Mouse (Mus musculus) kidney, embryonic 14.5 days (tissue): ENCODE data around the gene Zfp553. TPM values are rescaled to one million over a fixed set of nuclear protein-coding genes. Genes with fewer than 3 reads are reported as not detected.
A peak's percentile ranks its signal among the peaks of the same experiment; 100 is the strongest.

Experiments
- ATAC-seq: fragments of 200-750 bp; cut with Nextera tagmentation; 2 replicates; pipeline ENCODE4 v1.8.0; 2017; ENCODE audit warnings: moderate number of reproducible peaks, mild to moderate bottlenecking, moderate TSS enrichment, moderate library complexity; ENCODE audit not compliant: low FRiP score, low TSS enrichment
- H3K27ac ChIP-seq: fragments of 300-500 bp; sonication (generic); 2 replicates; pipeline ENCODE4 v1.5.1; 2014; ENCODE audit warnings: low read depth, mild to moderate bottlenecking, low read length, moderate library complexity, mixed read lengths
- H3K27me3 ChIP-seq: fragments of 300-500 bp; sonication (generic); 2 replicates; pipeline ENCODE4 v1.6.1; 2014; ENCODE audit warnings: mild to moderate bottlenecking, low read length; ENCODE audit not compliant: control insufficient read depth, insufficient read depth
- H3K36me3 ChIP-seq: fragments of 300-500 bp; sonication (generic); 2 replicates; pipeline ENCODE4 v1.6.1; 2014; ENCODE audit warnings: low read length, mixed read lengths; ENCODE audit not compliant: control insufficient read depth, insufficient read depth
- H3K4me1 ChIP-seq: fragments of 300-500 bp; sonication (generic); 2 replicates; pipeline ENCODE4 v1.6.1; 2014; ENCODE audit warnings: low read length, mixed read lengths; ENCODE audit not compliant: control insufficient read depth, insufficient read depth
- H3K4me2 ChIP-seq: fragments of 300-500 bp; sonication (generic); replicated peaks from 2 replicates; pipeline ENCODE4 v1.6.1; 2014; ENCODE audit warnings: low read depth, mild to moderate bottlenecking, low read length
- H3K4me3 ChIP-seq: fragments of 300-500 bp; sonication (generic); 2 replicates; pipeline ENCODE4 v1.5.1; 2014; ENCODE audit warnings: mild to moderate bottlenecking, low read length
- H3K9ac ChIP-seq: fragments of 300-500 bp; sonication (generic); 2 replicates; pipeline ENCODE4 v1.6.1; 2014; ENCODE audit warnings: low read depth, mild to moderate bottlenecking, low read length, moderate library complexity
- H3K9me3 ChIP-seq: fragments of 300-500 bp; sonication (generic); 2 replicates; pipeline ENCODE4 v1.6.1; 2016; ENCODE audit warnings: low read length; ENCODE audit not compliant: control insufficient read depth
- WGBS: fragments of 180-500 bp; shearing (Covaris S2); extraction: QIAGEN DNeasy Blood & Tissue Kit; methylation state at CpG from one replicate; pipeline ENCODE4 v1.1.7; 2014; 5-methylcytosine and 5-hydroxymethylcytosine counted together
- polyA plus RNA-seq: library from polyadenylated mRNA; unstranded; fragments of >200 nt; fragmentation: Nextera tagmentation; extraction: Ambion mirVana; gene quantifications from 2 replicates; pipeline ENCODE4 v1.2.1, GENCODE M21; 2014

The Zfp553 gene
- polyA plus RNA-seq, 1 experiment from 2014 or later: 23.0 TPM

GRCm38 (mm10) chr7:127255965-127256364 lies 23.1 kb downstream of the Zfp553 start:
- Histone ChIP-seq H3K4me3 (no peak overlapping the region), H3K27ac (no peak overlapping the region), H3K4me1 (peaks cover 12% of the 10 kb centered on the region), H3K4me2 (no peak overlapping the region), H3K27me3 (no peaks in the 10 kb centered on the region), H3K9ac (no peak overlapping the region), H3K9me3 (no peaks in the 10 kb centered on the region), H3K36me3 (peaks cover 16% of the 10 kb centered on the region; the same call in 1 of the 2 replicates)
- WGBS: 95% methylated on average over 2 of the region's 2 CpGs
- no peak for ATAC-seq

GRCm38 (mm10) chr7:127256518-127256917 lies 23.7 kb downstream of the Zfp553 start:
- H3K36me3 ChIP-seq: peaks cover 16% of the 10 kb centered on the region; the same call in 1 of the 2 replicates
- WGBS: 94% methylated on average over 5 of the region's 5 CpGs
- H3K27me3 ChIP-seq: no peaks in the 10 kb centered on the region
- no peak overlapping the region for H3K4me3 ChIP-seq
- no peak overlapping the region for H3K9ac ChIP-seq
- peaks cover 12% of the 10 kb centered on the region for H3K4me1 ChIP-seq
- no peak overlapping the region for H3K27ac ChIP-seq
- no peak overlapping the region for H3K4me2 ChIP-seq
- ATAC-seq: no peak
- no peaks in the 10 kb centered on the region for H3K9me3 ChIP-seq

DNA sequence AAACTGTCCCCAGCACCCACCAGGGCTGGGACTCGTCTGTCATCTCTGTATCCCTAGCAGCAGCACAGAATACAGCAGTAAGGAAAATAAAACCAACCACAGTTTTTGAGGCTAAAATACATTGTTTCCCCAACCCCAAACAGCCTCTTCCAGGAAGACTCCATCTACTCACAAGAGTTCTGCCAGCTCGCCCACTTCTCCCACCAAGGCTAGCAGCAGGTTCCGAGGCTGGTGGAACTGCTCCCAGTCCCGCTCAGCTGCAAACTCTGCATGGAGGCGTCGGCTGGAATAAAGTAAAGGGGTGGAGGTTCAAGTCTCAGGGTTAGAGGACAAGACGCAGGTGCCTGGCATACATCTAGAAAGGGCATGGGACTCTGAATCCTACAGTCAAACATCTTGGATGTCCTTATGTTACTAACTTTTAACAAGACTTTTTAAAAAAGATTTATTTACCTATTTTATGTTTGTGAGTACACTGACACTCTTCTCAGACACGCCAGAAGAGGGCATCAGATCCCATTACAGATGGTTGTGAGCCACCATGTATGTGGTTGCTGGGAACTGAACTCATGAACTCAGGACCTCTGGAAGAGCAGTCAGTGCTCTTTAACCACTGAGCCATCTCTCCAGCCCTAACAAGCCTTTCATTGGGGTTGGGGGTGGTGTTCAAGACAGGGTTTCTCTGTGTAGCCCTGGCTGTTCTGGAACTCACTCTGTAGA lies 26.5 kb downstream of the Zfp553 start:
- 74% methylated on average over 8 of the region's 8 CpGs for WGBS
- Histone ChIP-seq H3K27me3 (no peaks in the 10 kb centered on the region), H3K9ac (peak overlapping the region; percentile 71; the same call in 1 of the 2 replicates), H3K27ac (no peak overlapping the region), H3K9me3 (no peaks in the 10 kb centered on the region), H3K36me3 (peaks cover 16% of the 10 kb centered on the region; the same call in 1 of the 2 replicates), H3K4me1 (peaks cover 12% of the 10 kb centered on the region), H3K4me2 (peak overlapping the region; percentile 64), H3K4me3 (peak overlapping the region; percentile 57; the same call in 1 of the 2 replicates)
- ATAC-seq: no peak

DNA sequence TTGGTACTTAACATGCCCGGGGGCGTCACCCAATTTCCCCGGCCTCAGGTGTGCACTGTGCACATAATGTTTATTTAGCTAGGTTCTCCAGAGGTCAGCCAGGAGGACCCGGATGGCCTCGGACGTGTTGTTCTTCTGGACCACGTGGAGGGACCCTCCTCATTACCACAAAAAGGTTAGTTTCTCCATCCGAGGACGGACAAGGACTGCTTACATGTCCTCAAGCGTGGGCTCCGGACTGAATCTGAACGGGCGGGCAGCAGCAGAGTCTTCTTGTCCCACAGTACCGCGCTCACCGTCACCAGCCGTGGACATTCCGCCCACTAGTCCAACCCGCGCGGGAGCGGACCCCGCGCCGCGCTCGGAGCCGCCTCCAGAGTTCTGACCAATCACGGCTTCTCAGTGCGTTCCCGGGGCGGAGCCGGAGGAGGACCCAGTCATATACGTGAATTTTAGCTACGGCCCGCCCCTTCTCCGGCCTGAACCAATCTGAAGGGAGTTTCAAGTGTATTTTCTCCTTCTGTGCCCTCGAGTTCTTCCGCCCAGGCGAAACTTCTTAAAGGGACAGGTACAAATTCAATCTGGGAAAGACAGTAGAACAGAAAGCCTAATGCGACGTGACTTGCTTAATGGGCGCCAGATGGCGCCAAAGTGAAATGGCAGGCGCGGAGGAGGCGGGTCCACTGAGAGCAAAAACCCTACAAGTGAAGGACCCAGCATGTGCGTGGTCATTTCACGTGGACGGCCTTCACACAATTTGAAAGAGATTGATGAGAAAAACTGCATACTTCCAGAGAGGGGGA lies 27.6 kb downstream of the Zfp553 start, which contains the start of gene Dctpp1:
Gene Dctpp1 (minus strand): TSS at position 401 of the 803 bp plus-strand sequence.
- Histone ChIP-seq H3K27me3 (no peaks in the 10 kb centered on the region), H3K4me2 (peak within 1 kb of the TSS; percentile 64), H3K36me3 (peaks cover 16% of the 10 kb centered on the region; the same call in 1 of the 2 replicates), H3K4me3 (peak within 1 kb of the TSS; percentile 57), H3K9ac (peak within 1 kb of the TSS; percentile 71), H3K9me3 (no peaks in the 10 kb centered on the region), H3K4me1 (0 out of 2 replicates have a peak, but pooled peaks cover 4% of the 10 kb centered on the region), H3K27ac (no peak within 1 kb of the TSS)
- WGBS: under 1% methylated on average over 50 of the region's 50 CpGs
- ATAC-seq: peak; percentile 98

DNA sequence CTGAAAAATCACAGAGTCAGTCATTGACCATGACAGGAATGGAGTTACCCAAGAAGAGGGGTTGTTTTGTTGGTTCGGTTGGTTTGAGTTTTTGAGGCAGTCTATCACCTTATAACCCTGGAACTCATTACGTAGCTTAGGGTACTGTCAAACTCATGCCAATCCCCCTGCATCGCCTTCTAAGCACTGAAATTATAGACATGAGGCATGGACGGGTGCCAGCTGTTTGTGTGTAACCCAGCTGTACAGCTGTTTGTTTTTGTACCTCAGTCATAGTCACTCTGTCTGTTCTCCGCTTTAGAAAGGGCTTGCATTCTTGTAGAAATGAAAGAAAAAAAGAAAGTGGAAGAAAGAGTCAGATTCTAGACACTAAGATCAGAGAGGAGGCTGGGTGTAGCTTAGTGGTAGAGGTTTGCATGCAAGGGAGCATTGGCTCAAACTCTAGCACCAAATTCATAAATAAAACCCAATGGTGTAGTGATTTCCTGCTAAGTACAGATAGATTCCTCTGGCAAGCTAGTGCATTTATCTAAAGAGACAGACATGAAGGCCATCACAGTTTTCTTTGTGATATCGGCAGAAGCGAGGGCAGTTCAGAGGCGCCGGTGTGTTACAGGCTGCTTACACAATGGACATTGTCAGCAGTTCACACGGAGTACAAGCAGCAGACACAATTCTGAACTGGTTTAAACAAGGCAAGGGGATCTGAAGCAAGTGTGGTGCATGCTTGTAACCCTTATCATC lies 29.5 kb downstream of the Zfp553 start:
- H3K4me2 ChIP-seq: no peak overlapping the region
- ATAC-seq: no peak
- H3K27me3 ChIP-seq: no peaks in the 10 kb centered on the region
- H3K4me1 ChIP-seq: 0 out of 2 replicates have a peak, but pooled peaks cover 4% of the 10 kb centered on the region
- WGBS: 80% methylated on average over 10 of the region's 10 CpGs
- 0 out of 2 replicates have a peak, but pooled peaks cover under 1% of the 10 kb centered on the region for H3K36me3 ChIP-seq
- H3K27ac ChIP-seq: no peak overlapping the region
- no peak overlapping the region for H3K9ac ChIP-seq
- H3K9me3 ChIP-seq: no peaks in the 10 kb centered on the region
- H3K4me3 ChIP-seq: no peak overlapping the region

GRCm38 (mm10) chr7:127263526-127263925 lies 30.7 kb downstream of the Zfp553 start:
- Histone ChIP-seq H3K9me3 (no peaks in the 10 kb centered on the region), H3K9ac (no peak overlapping the region), H3K27ac (no peak overlapping the region), H3K36me3 (no peaks in the 10 kb centered on the region), H3K4me1 (0 out of 2 replicates have a peak, but pooled peaks cover 4% of the 10 kb centered on the region), H3K4me2 (no peak overlapping the region), H3K4me3 (no peak overlapping the region), H3K27me3 (no peaks in the 10 kb centered on the region)
- ATAC-seq: no peak
- WGBS: 90% methylated on average over 3 of the region's 3 CpGs

GRCm38 (mm10) chr7:127270256-127270655 lies 37.4 kb downstream of the Zfp553 start:
- H3K9me3 ChIP-seq: no peaks in the 10 kb centered on the region
- no peak overlapping the region for H3K9ac ChIP-seq
- no peak overlapping the region for H3K4me3 ChIP-seq
- H3K36me3 ChIP-seq: peaks cover 13% of the 10 kb centered on the region
- no peaks in the 10 kb centered on the region for H3K27me3 ChIP-seq
- 96% methylated on average over 2 of the region's 2 CpGs for WGBS
- no peak overlapping the region for H3K27ac ChIP-seq
- no peak overlapping the region for H3K4me2 ChIP-seq
- peaks cover 12% of the 10 kb centered on the region for H3K4me1 ChIP-seq
- ATAC-seq: no peak

DNA sequence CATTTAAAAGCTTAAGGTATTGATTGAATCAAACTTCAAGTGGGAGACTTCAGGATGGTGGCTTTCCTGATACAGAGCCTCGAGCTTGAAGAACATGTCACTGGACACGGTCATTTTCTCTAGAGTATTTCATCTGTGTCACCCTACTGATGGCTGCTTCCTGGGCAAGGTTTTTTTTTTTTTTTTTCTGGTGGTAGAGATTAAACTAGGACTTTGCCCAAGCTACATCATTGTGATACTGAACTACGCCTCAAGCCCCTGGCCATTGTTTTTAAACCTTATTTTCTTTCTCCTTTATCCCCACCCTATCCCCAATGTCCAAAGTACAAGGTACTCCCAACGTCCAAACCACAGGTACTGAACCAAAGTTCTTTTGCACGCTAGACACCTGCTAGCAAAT lies 37.8 kb downstream of the Zfp553 start:
- Histone ChIP-seq H3K9ac (no peak overlapping the region), H3K4me2 (no peak overlapping the region), H3K27me3 (no peaks in the 10 kb centered on the region), H3K9me3 (no peaks in the 10 kb centered on the region), H3K4me3 (no peak overlapping the region), H3K27ac (no peak overlapping the region), H3K4me1 (peaks cover 12% of the 10 kb centered on the region), H3K36me3 (peaks cover 13% of the 10 kb centered on the region)
- no peak for ATAC-seq
- 94% methylated on average over 5 of the region's 5 CpGs for WGBS
